Mouse (Mus musculus) left cerebral cortex, postnatal 4 days (tissue): ENCODE results near the gene Tram1l1. TPM values are rescaled to one million over a fixed set of nuclear protein-coding genes. Genes with fewer than 3 reads are reported as not detected.
"Not testable (repeated sequence)": the region's sequence is repeated elsewhere in the genome, so short reads cannot be mapped to it uniquely, and the experiment has no call there.

Experiments
- DNase-seq: peaks from one replicate; pipeline ENCODE4 v3.0.0-alpha.2; 2022
- intact Hi-C: fragments of 180-260 bp; cut with DNase I; formaldehyde crosslinking; loops from one replicate; pipeline ENCODE4 v1.15.1; 2025
- total RNA-seq, 2 experiments: library from RNA; stranded (reverse); gene quantifications; 2 replicates each; pipeline ENCODE4 v1.2.3; 2021

The Tram1l1 gene
- total RNA-seq = 10 to 100 TPM; 18.0 to 18.1 TPM

DNA sequence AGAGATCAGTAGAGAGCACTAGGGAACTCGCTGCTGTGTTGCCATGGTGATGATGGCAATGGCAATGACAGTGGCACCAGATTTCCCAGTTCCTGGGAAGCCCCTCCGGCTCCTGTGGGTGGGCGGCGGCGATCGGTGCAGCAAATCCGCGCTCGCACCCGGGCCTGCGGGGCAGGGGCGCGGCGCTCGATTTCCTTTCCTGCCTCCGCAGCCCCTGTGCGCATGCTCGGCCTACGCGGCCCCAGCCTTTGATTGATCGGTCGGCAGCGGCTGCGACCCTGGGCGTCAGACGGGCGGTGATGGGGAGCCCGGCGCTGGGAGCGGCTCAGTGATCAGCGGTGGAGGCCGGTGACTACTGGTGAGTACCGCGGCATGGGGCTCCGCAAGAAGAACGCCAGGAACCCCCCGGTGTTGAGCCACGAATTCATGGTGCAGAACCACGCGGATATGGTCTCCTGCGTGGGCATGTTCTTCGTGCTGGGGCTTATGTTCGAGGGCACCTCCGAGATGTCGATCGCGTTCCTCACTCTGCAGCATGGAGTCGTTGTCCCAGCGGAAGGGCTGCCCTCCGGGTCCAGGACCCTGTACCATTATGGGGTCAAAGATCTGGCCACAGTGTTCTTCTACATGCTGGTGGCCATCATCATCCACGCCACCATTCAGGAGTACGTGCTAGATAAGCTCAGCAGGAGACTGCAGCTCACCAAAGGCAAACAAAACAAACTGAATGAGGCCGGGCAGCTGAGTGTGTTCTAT lies at the start of gene Tram1l1:
Tram1l1 (plus strand) TSS at position 35 of the 756 bp plus-strand sequence.
- intact Hi-C loops = no loop called here
- peak; percentile 94 for DNase-seq

DNA sequence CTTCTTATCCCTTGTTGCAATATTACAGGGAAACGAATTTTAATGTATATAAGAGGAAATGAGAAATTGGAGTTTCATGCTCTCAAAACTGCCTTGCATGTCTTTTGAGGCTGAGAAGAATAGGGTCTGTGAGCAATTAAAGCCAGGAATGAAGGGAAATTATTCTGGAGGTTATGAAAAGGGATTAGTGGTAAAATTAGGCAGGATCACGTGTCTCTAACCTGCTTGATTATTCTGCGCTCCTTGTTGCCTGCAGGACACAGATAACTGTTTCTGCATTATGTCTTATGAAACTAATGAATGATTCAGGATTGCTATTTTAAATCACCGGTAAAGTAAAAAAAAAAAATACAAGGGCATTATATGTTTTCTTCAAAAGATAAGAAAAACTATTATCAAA lies 49.4 kb upstream of the Tram1l1 start:
- intact Hi-C loops = loop anchor here (10.0 kb wide), 1 partner anchor 576 kb away; the partner anchor contains the start of gene Ndst3
- DNase-seq = no peak

DNA sequence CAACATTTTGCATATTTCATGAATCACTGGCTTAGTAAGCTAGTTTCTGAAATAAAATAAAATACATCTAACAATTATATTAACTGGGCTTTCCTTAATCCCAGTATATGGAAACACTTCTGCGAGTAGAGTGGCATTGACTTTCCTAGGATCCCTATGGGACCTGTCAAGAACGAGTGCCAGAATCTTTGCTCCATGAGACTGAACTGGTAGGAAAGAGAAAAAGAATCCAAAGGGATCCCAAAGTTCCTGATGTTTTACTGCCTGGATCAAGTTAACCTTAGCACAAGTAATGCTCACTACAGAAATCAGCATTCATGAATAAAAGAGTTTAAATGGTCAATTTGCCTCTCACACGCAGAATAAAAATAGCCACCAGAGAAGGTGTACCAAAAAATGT lies 49.0 kb upstream of the Tram1l1 start:
- intact Hi-C loops = loop anchor here (10.0 kb wide), 1 partner anchor 577 kb away; the partner anchor contains the start of gene Ndst3
- no peak for DNase-seq

DNA sequence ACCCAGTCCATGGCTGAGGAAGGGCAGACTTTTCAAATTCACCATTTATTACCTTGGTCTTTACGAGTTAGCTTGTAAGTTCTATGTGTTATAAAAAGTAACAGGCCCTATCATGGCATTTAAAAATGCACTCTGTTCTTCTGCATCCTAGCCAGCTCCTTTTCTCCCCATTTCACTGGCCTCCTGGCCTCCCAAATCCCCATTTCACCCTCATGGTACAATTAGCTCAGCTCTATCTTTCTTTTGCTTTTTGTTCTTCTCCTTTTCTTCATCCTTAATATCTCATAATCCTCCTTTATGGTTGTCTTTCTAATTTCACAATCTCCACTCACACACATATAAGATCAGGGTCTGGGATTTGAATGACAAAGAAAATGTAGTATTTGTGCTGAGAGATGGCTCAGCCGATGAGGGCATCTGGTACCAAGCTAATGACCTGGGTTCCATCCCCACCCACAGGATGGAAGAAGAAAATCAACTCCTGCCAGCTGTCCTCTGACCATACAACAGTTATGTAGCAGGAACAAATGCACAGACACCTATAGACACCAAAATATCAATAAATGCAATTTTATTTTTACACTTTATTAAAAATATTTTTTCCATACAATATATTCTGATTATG lies 48.1 kb upstream of the Tram1l1 start:
- intact Hi-C loops = loop anchor here (10.0 kb wide), 1 partner anchor 578 kb away; the partner anchor contains the start of gene Ndst3
- DNase-seq = peak; percentile 62

DNA sequence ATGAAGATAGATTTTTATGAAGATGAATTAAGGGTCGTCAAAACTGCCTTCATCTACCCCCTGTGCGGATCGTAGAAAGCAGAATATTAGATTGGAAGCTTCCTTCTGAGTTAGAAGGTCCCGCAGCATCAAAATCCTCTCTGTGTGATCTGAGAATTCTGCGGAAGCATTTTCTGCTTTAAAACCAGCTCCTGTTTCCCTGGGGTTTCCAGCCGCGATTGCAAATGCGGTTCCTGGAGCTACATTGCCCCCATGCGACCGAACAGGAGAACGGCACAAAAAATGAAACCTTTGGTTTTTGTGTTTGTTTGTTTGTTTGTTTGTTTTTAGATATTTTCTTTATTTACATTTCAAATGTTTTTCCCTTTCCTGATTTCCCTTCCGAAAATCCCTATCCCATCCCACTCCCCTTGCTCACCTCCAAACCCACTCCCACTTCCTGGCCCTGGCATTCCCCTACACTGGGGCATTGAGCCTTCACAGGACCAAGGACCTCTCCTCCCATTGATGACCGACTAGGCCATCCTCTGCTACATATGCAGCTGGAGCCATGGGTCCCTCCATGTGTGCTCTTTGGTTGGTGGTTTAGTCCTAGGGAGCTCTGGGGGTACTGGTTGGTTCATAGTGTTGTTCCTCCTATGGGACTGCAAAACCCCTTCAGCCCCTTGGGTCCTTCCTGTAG lies 45.6 kb upstream of the Tram1l1 start:
- intact Hi-C loops = loop anchor here (1.0 to 10.0 kb wide), 3 partner anchors 312 to 760 kb away; partner anchors contain the start of gene Ndst3
- DNase-seq = peak; percentile 75

DNA sequence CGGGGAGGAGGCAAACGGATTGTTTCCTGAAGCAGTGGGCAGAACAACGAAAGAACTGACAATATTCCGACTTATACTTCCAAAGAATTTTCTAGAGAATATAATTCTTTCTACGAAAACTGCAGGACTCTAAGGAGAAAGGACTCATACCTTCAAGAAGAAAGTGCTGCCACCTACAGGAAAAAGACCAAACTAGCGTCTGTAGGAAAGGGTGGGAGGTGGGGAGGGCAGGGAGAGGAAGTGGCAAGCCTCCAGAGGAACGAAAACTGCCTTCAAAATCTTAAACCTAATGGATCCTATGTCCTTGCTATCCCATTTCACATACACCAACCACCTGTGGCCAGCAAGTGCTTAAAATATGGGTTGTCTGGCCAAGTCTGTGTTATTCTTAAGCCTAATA lies 31.7 kb upstream of the Tram1l1 start:
- DNase-seq, intact Hi-C loops: not testable (repeated sequence)

DNA sequence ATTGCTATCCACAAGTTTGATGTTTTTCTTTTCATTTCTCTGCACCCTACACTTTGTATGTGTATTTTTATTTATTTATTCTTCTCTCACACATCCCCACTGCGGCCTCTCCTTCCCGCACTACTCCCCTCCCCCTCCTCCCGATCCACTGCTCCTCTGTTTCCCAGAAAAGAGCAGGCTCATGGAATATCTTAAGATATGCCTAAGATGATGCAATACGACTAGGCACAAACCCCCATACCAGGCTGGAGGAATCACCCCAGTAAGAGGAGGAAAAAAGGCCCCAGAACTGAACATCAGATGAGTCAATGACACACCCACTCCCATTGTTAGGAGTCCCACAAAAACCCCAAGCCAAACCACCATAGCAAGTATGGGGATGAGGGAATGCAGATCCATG lies 1.4 kb upstream of the Tram1l1 start:
- DNase-seq = no peak
- intact Hi-C loops = no loop called here

DNA sequence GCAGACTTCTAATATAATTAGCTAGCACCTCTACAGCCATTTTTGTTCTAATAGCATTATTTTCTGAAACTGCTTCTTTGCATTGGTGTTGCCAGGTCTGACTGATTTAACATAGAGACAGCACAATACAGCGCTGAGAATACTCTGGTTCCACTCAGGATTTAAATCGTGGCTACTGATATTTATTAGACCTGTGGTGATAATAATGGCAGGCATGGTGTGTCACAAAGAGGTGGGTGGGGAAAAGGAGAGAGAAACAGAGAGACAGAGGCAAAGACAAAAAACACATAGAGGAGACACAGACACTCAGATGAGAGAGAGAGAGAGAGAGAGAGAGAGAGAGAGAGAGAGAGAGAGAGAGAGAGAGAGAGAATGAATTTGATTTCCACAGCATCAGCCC lies 257 bp upstream of the Tram1l1 start:
- DNase-seq = no peak
- intact Hi-C loops = no loop called here

DNA sequence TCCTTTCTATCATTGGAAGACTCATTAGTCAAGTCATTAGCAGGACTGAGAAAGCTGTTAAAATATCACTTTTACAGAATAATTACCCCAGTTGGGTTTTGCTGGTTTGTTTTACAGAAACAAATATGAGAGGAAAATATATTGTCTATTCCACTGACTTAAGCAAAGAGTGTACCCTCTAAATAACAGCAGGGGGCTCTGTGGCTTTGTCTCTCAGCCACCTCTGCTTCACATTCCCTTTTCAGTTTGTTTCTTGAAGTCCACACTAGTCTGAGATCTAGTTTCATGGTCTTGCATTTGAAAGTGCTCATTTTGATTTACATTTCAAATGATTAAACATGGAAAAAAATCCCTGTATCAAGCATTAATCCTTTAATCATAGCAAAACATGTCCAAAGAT lies 25.8 kb downstream of the Tram1l1 start:
- peak; percentile 3 for DNase-seq
- intact Hi-C loops = loop anchor here (5.0 kb wide), 1 partner anchor 241 kb away; no protein-coding TSS in a partner anchor

DNA sequence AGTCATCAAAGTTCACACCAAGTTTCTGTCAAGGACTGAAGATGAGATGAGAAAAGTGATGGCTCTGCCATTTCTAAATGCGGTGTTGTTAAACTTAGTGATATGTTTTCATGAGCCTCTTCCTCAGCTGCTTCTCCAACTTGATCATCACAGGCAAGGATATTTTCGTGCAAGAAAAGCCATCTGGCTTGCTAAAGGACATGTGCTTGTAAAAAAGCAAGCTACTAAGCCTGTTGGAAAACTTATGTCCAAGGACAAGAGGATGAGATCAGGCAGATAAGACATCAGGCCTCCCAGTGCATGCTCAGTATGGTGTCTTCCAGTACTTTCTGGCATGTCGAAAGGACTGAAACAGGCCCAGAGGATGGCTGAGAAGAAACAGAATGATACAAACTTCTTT lies 36.9 kb downstream of the Tram1l1 start:
- intact Hi-C loops = no loop called here
- no peak for DNase-seq

DNA sequence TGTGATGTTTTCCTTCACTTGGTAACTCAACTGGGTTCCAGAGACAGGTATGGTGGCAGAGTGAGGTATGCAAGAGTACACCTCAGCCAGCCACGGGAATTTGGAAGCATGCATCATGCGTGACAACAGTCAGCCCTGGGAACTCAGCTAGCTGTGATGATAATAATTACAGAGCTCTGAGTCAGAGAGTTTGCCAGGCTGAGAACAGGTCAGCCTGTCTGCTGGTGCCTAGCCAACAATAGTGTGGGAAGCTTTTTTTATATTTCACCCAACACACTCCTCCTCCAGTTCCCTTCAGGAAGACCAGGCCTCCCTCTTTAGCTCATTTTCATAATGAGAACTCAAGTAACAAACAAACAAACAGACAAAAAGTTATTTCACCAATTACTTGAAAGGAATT lies 51.4 kb downstream of the Tram1l1 start:
- DNase-seq = no peak
- intact Hi-C loops = no loop called here

Other genes starting within 250 kb of the Tram1l1 start
- gene 1700006A11Rik, start 105.2 kb downstream of the Tram1l1 start, total RNA-seq = not detected